Mouse (Mus musculus): ENCODE results near the gene Vmn2r52.
"Not testable (repeated sequence)": the region's sequence is repeated elsewhere in the genome, so short reads cannot be mapped to it uniquely, and the experiment has no call there.

Gene Vmn2r52

DNA sequence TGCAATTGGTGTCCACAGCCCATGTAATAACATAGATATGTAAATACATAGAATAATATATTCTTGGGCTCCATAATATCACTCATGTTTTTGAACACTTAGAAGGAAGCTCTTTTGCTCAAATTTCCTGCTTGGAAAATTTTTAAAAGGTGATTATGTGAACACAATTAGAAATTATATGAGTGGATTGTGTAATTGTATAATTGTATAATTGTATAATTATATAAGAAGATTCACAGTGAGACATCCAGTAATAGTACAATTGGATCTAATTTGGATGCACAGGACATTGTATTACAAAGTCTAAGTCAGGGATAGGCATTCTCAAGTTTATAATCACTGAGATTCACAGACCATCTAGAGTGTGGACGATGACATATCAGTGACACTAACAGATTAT is at the start of gene Vmn2r52:
Vmn2r52 (minus strand) TSS at position 101 of the 400 bp plus-strand sequence.
- no peak for DNase-seq (ENCODE audit: low read depth in 2 of 2, low spot score in 2 of 2)

DNA sequence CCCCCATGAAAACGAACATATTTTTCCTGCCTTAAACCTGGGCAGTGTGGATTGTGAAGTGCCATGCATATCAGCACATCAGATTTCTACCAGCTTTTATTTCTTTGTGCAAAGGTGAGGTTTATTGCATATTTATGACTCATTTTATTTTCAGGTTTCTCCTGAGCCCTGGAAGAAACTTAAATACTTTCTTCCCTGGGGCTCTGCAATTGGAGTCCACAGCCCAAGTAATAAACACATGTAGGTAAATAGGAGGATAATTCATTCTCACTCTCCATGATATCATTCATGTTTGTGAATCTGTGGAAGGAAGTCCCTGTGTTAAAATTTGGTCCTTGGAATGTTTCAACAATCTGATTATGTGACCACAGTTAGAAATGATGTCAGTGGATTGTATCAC is 70.7 kb downstream of the Vmn2r52 start, which contains the start of gene Vmn2r51:
Vmn2r51 (minus strand) TSS at position 101 of the 400 bp plus-strand sequence.
- not testable (repeated sequence) for DNase-seq (ENCODE audit: low read depth in 2 of 2, low spot score in 2 of 2)

Measured in CD8-positive naive resting alpha-beta T cell, adult 2 months (primary cell).